In genomic region chr2:16450838-16451665, GRCm38 (mm10) we compare ENCODE assay signal across 9 mouse cellular contexts.
DNase-seq lines count a peak whose midpoint lies in the region; ATAC-seq and TF ChIP-seq lines count a peak whose summit lies in the region.
"Had no signal": no experiment of that assay in that cellular context is flagged by ENCODE, and none has a peak within 500 bp of the region (broad histone marks: within the 10 kb centered on the region; RNA-seq: fewer than 3 reads in every experiment).

No protein-coding gene starts in this region.

- no peak overlapping the region for H3K9ac ChIP-seq in embryonic facial prominence, embryonic 11.5 days (replicated peaks; ENCODE audit: low read length)
- no peak overlapping the region for H3K9ac ChIP-seq in heart, embryonic 16.5 days (ENCODE audit: low read length)
- no peak overlapping the region for H3K9ac ChIP-seq in neural tube, embryonic 11.5 days (ENCODE audit: low read length)

- peak; percentile 84 for ATAC-seq in Patski
- no peak; the same call in 1 of the 2 replicates for ATAC-seq in embryonic facial prominence, embryonic 11.5 days (replicated peaks; ENCODE audit: insufficient number of reproducible peaks, low FRiP score, low TSS enrichment, low read depth)
- no peak for ATAC-seq in heart, embryonic 16.5 days (replicated peaks; ENCODE audit: extremely low read depth, insufficient read depth, low FRiP score)
- peak; percentile 72 for ATAC-seq in neural tube, embryonic 11.5 days (ENCODE audit: insufficient read depth, low FRiP score, low TSS enrichment)

- CTCF ChIA-PET in Patski (lab: Charles Lee), result interaction anchor here (1.1 to 2.2 kb wide), 6 partner anchors 14 to 257 kb away, joined by 3 to 10 read pairs (median 4); no protein-coding TSS in a partner anchor

- no peaks in the 10 kb centered on the region for H3K27me3 ChIP-seq in Patski
- no peaks in the 10 kb centered on the region for H3K27me3 ChIP-seq in embryonic facial prominence, embryonic 11.5 days (ENCODE audit: control insufficient read depth, insufficient read depth, low read length)
- H3K27me3 ChIP-seq in heart, embryonic 16.5 days (ENCODE audit: control insufficient read depth, insufficient read depth, low read length), result no peaks in the 10 kb centered on the region
- H3K27me3 ChIP-seq in neural tube, embryonic 11.5 days (ENCODE audit: control insufficient read depth, insufficient read depth, low read length), result no peaks in the 10 kb centered on the region

- DNase-seq in Patski (ENCODE audit: low read depth, low spot score), result peak; percentile 89
- peak; percentile 70 for DNase-seq in embryonic facial prominence, embryonic 11.5 days (ENCODE audit: low spot score)
- DNase-seq in kidney, postnatal 14 days, result peak; percentile 75
- peak; percentile 15 for DNase-seq in neural tube, embryonic 11.5 days (ENCODE audit: low spot score)
- no peak for DNase-seq in cerebellum, adult 11-12 months
- DNase-seq in right cerebral cortex, postnatal 14 days, result no peak
- DNase-seq in cerebellum, adult 9-10 months, result no peak

- POLR2A ChIA-PET in Patski (lab: Charles Lee), result no interaction called here

- H3K27ac ChIP-seq in embryonic facial prominence, embryonic 11.5 days (replicated peaks; ENCODE audit: low read depth, low read length), result no peak overlapping the region
- peak overlapping the region; percentile 48 for H3K27ac ChIP-seq in heart, embryonic 16.5 days (ENCODE audit: low read length)
- no peak overlapping the region for H3K27ac ChIP-seq in neural tube, embryonic 11.5 days (ENCODE audit: low read depth, low read length)

- no peak overlapping the region for H3K4me3 ChIP-seq in embryonic facial prominence, embryonic 11.5 days (ENCODE audit: low read depth, low read length)
- no peak overlapping the region for H3K4me3 ChIP-seq in heart, embryonic 16.5 days (ENCODE audit: low read length)
- no peak overlapping the region for H3K4me3 ChIP-seq in neural tube, embryonic 11.5 days (ENCODE audit: low read depth, low read length)
- H3K4me3 ChIP-seq: erythroblast, embryonic 14.5 days had no signal

- WGBS in embryonic facial prominence, embryonic 11.5 days, result 45% methylated on average over 7 of the region's 7 CpGs
- WGBS in heart, embryonic 16.5 days, result 85% methylated on average over 7 of the region's 7 CpGs
- WGBS in neural tube, embryonic 11.5 days, result 40% methylated on average over 7 of the region's 7 CpGs

- H3K36me3 ChIP-seq in embryonic facial prominence, embryonic 11.5 days (replicated peaks; ENCODE audit: control insufficient read depth, insufficient read depth, low read depth, low read length), result no peaks in the 10 kb centered on the region
- peaks cover 2% of the 10 kb centered on the region; the same call in 1 of the 2 replicates for H3K36me3 ChIP-seq in heart, embryonic 16.5 days (ENCODE audit: control insufficient read depth, insufficient read depth)
- no peaks in the 10 kb centered on the region for H3K36me3 ChIP-seq in neural tube, embryonic 11.5 days (ENCODE audit: control insufficient read depth, insufficient read depth, low read length)

- no peaks in the 10 kb centered on the region for H3K9me3 ChIP-seq in embryonic facial prominence, embryonic 11.5 days (replicated peaks; ENCODE audit: control insufficient read depth, low read length)
- H3K9me3 ChIP-seq in heart, embryonic 16.5 days (replicated peaks; ENCODE audit: control insufficient read depth, low read length), result 0 out of 2 replicates have a peak, but pooled peaks cover 2% of the 10 kb centered on the region
- no peaks in the 10 kb centered on the region for H3K9me3 ChIP-seq in neural tube, embryonic 11.5 days (ENCODE audit: control insufficient read depth, low read length)

- H3K4me2 ChIP-seq in embryonic facial prominence, embryonic 11.5 days (ENCODE audit: low read depth, low read length), result no peak overlapping the region
- H3K4me2 ChIP-seq in heart, embryonic 16.5 days (ENCODE audit: low read depth, low read length), result no peak overlapping the region
- no peak overlapping the region for H3K4me2 ChIP-seq in neural tube, embryonic 11.5 days (ENCODE audit: low read depth)

- no peaks in the 10 kb centered on the region for H3K4me1 ChIP-seq in embryonic facial prominence, embryonic 11.5 days (ENCODE audit: control insufficient read depth, insufficient read depth, low read length)
- H3K4me1 ChIP-seq in heart, embryonic 16.5 days (ENCODE audit: control insufficient read depth, insufficient read depth, low read length), result peaks cover 14% of the 10 kb centered on the region
- peaks cover 7% of the 10 kb centered on the region; the same call in 1 of the 2 replicates for H3K4me1 ChIP-seq in neural tube, embryonic 11.5 days (ENCODE audit: control insufficient read depth, insufficient read depth, low read length)

- no peak for TF ChIP-seq CTCF in Patski (IDR thresholded peaks at IDR 0.05)

- in situ Hi-C loops in Patski (cut with MboI; ENCODE audit: low pct_unique_long_range_greater_than_20kb), result loop anchor here (5.0 kb wide), 1 partner anchor 84 kb away; no protein-coding TSS in a partner anchor

Comparison
In these comparisons a context has a peak if more than half of its experiments do, and no peak if none do; other contexts are left out.
1. ATAC-seq: peak in Patski (single experiment) and neural tube, embryonic 11.5 days (single experiment); none in embryonic facial prominence, embryonic 11.5 days (single experiment) and heart, embryonic 16.5 days (single experiment).
2. DNase-seq: peak in Patski (single experiment), embryonic facial prominence, embryonic 11.5 days (single experiment), kidney, postnatal 14 days (single experiment) and neural tube, embryonic 11.5 days (single experiment); none in cerebellum, adult 11-12 months (single experiment), right cerebral cortex, postnatal 14 days (single experiment) and cerebellum, adult 9-10 months (single experiment).